Mouse (Mus musculus) hindbrain, embryonic 12.5 days (tissue): ENCODE data around the gene Hibch. TPM values are rescaled to one million over a fixed set of nuclear protein-coding genes. Genes with fewer than 3 reads are reported as not detected.
"Not testable (repeated sequence)": the region's sequence is repeated elsewhere in the genome, so short reads cannot be mapped to it uniquely, and the experiment has no call there.

Experiments
- ATAC-seq: fragments of 200-750 bp; cut with Nextera tagmentation; 2 replicates; pipeline ENCODE4 v1.8.0; 2017; ENCODE audit warnings: moderate TSS enrichment; ENCODE audit not compliant: low FRiP score
- H3K27ac ChIP-seq: fragments of 300-500 bp; sonication (generic); 2 replicates; pipeline ENCODE4 v1.5.1; 2016; ENCODE audit warnings: mild to moderate bottlenecking
- H3K27me3 ChIP-seq: fragments of 300-500 bp; sonication (generic); 2 replicates; pipeline ENCODE4 v1.6.1; 2016; ENCODE audit warnings: mild to moderate bottlenecking
- H3K36me3 ChIP-seq: fragments of 300-500 bp; sonication (generic); 2 replicates; pipeline ENCODE4 v1.6.1; 2016; ENCODE audit warnings: mild to moderate bottlenecking
- H3K4me1 ChIP-seq: fragments of 300-500 bp; sonication (generic); 2 replicates; pipeline ENCODE4 v1.6.1; 2016
- H3K4me2 ChIP-seq: fragments of 300-500 bp; sonication (generic); replicated peaks from 2 replicates; pipeline ENCODE4 v1.6.1; 2016; ENCODE audit warnings: mild to moderate bottlenecking
- H3K4me3 ChIP-seq: fragments of 300-500 bp; sonication (generic); 2 replicates; pipeline ENCODE4 v1.5.1; 2016; ENCODE audit warnings: mild to moderate bottlenecking
- H3K9ac ChIP-seq: fragments of 300-500 bp; sonication (generic); 2 replicates; pipeline ENCODE4 v1.6.1; 2016; ENCODE audit warnings: mild to moderate bottlenecking, moderate library complexity
- H3K9me3 ChIP-seq: fragments of 300-500 bp; sonication (generic); replicated peaks from 2 replicates; pipeline ENCODE4 v1.6.1; 2016; ENCODE audit warnings: mild to moderate bottlenecking
- WGBS: fragments of 180-500 bp; shearing (Covaris S2); methylation state at CpG from one replicate; pipeline ENCODE4 v1.1.7; 2016; 5-methylcytosine and 5-hydroxymethylcytosine counted together
- polyA plus RNA-seq: library from polyadenylated mRNA; unstranded; fragments of >200 nt; fragmentation: Nextera tagmentation; extraction: Ambion mirVana; gene quantifications from 2 replicates; pipeline ENCODE4 v1.2.1, GENCODE M21; 2016

The Hibch gene
- polyA plus RNA-seq, 1 experiment from 2014 or later, result 32.0 TPM

DNA sequence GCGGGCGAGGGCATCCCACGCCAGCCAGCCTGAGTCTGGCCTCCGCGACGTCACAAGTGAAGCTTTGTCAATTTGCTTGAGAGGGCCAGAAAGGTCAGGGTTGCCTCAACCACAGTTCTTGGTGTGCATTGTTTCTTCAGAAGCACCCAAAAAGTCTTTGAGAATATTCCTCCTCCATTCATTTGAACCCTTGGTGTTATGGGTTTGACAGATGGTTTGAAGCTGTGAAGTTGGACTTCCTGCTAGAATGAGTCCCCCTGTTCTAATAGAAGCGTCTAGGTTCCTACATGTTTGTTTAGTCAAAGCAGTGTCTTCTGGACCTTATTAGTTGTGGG, 26.9 kb upstream of the Hibch start:
- Histone ChIP-seq H3K4me1 (peaks cover 12% of the 10 kb centered on the region), H3K4me2 (peak overlapping the region; percentile 81), H3K4me3 (peak overlapping the region; percentile 64), H3K9ac (peak overlapping the region; percentile 89), H3K9me3 (no peaks in the 10 kb centered on the region), H3K27ac (peak overlapping the region; percentile 84), H3K27me3 (no peaks in the 10 kb centered on the region), H3K36me3 (no peaks in the 10 kb centered on the region)
- no peak; the same call in 1 of the 2 replicates for ATAC-seq
- 3% methylated on average over 7 of the region's 7 CpGs for WGBS

DNA sequence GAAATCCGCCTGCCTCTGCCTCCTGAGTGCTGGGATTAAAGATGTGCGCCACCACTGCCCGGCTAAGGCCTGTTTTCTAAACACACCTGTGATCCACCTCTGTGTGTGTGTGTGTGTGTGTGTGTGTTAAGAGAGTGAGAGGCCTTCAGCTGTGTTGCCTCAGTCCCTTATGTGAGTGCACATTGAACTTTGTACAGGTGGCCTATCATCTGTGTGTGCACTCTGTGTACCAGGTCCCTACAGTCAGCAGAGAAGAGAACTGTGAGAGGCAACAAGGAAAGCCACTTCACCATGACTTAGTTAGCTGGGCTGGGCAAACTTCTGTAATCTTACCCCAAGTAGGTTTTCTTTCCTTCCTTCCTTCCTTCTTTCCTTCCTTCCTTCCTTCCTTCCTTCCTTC, 5.6 kb upstream of the Hibch start:
- 92% methylated on average over 3 of the region's 3 CpGs for WGBS
- Histone ChIP-seq H3K27ac (no peak overlapping the region), H3K9ac (no peak overlapping the region), H3K4me2 (no peak overlapping the region), H3K27me3 (no peaks in the 10 kb centered on the region), H3K36me3 (no peaks in the 10 kb centered on the region), H3K4me3 (no peak overlapping the region), H3K9me3 (no peaks in the 10 kb centered on the region), H3K4me1 (peaks cover 2% of the 10 kb centered on the region)
- no peak for ATAC-seq

- Histone ChIP-seq H3K36me3 (no peaks in the 10 kb centered on the region), H3K9ac (peak overlapping the region; percentile 65; the same call in 1 of the 2 replicates), H3K4me1 (peaks cover 13% of the 10 kb centered on the region), H3K4me3 (peak overlapping the region; percentile 53), H3K4me2 (peak overlapping the region; percentile 62), H3K27me3 (no peaks in the 10 kb centered on the region), H3K27ac (no peak overlapping the region), H3K9me3 (no peaks in the 10 kb centered on the region)
- peak; percentile 58; the same call in 1 of the 2 replicates for ATAC-seq
- whole genome bisulfite sequencing, result 18% methylated on average over 3 of the region's 3 CpGs
These were observed 375 bp upstream of the Hibch start for GRCm38 (mm10) chr1:52844354-52844753.

GRCm38 (mm10) chr1:52846556-52846955, 1.8 kb downstream of the Hibch start:
- ATAC-seq, result no peak
- Histone ChIP-seq H3K4me1 (peaks cover 13% of the 10 kb centered on the region), H3K9ac (no peak overlapping the region), H3K36me3 (no peaks in the 10 kb centered on the region), H3K4me3 (no peak overlapping the region), H3K27me3 (no peaks in the 10 kb centered on the region), H3K9me3 (no peaks in the 10 kb centered on the region), H3K4me2 (no peak overlapping the region), H3K27ac (no peak overlapping the region)
- 94% methylated on average over 4 of the region's 4 CpGs for WGBS

- no peaks in the 10 kb centered on the region for H3K27me3 ChIP-seq
- no peaks in the 10 kb centered on the region for H3K36me3 ChIP-seq
- H3K9ac ChIP-seq, result no peak overlapping the region
- 75% methylated on average over 4 of the region's 4 CpGs for WGBS
- no peaks in the 10 kb centered on the region for H3K9me3 ChIP-seq
- H3K27ac ChIP-seq, result no peak overlapping the region
- no peak overlapping the region for H3K4me3 ChIP-seq
- no peak overlapping the region for H3K4me2 ChIP-seq
- H3K4me1 ChIP-seq, result peaks cover 9% of the 10 kb centered on the region
- ATAC-seq, result no peak
These were observed 4.7 kb downstream of the Hibch start for GRCm38 (mm10) chr1:52849422-52849821.

DNA sequence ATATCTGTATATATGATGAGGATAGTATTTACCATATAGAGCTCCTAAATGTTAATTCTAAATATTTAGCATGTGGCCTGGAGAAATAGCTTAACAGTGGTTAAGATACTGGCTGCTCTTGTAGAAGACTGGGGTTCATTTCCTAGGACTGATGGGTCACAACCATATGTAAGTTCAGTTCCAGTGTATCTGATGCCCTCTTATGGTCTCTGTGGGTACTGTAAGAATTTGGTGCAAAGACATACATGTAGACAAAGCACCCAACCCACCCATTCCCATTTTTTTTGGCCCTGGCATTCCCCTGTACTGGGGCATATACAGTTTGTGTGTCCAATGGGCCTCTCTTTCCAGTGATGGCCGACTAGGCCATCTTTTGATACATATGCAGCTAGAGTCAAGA, 9.3 kb downstream of the Hibch start:
- not testable (repeated sequence) for H3K27me3 ChIP-seq, H3K4me2 ChIP-seq, H3K36me3 ChIP-seq, H3K4me1 ChIP-seq, H3K9ac ChIP-seq, H3K4me3 ChIP-seq, H3K9me3 ChIP-seq, H3K27ac ChIP-seq
- peak; percentile 52; the same call in 1 of the 2 replicates for ATAC-seq
- WGBS, result 56% methylated on average over 1 of the region's 1 CpGs

DNA sequence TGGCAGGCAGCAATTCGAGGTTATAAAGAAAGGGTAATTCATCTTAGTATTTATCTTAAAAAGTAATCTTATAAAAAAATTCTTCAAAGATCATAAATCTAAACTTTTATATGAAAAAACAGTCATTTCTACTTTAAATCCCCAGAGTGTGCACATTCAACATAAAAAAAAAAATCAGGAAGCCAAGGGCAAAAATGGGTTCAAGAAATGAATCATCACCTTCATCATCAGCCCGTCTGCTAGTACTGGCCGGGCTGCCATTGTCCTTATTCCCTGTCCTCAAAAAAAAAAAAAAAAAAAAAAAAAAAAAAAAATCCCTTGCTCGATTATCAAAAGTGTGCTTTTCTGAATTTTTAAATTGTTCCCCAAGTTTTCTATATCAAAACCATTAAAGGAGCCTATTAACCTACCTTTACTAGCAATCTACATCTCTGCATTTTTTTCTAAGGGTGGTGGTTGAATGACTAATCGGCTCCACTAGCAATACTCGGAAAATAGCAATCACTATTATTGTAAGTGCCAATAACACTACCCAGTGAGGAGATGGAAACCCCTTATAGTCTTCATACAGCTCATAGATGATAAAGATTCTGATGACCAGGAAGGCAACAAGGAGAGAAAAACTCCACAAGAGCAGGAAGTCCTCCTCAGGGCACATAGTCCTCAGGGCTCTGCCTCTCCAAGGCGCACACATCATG, 11.3 kb downstream of the Hibch start:
- Histone ChIP-seq H3K36me3 (peaks cover 10% of the 10 kb centered on the region; the same call in 1 of the 2 replicates), H3K27ac (no peak overlapping the region), H3K4me2 (no peak overlapping the region), H3K9ac (no peak overlapping the region), H3K4me3 (no peak overlapping the region), H3K4me1 (no peaks in the 10 kb centered on the region), H3K9me3 (no peaks in the 10 kb centered on the region), H3K27me3 (no peaks in the 10 kb centered on the region)
- no peak for ATAC-seq
- WGBS, result 84% methylated on average over 7 of the region's 7 CpGs

DNA sequence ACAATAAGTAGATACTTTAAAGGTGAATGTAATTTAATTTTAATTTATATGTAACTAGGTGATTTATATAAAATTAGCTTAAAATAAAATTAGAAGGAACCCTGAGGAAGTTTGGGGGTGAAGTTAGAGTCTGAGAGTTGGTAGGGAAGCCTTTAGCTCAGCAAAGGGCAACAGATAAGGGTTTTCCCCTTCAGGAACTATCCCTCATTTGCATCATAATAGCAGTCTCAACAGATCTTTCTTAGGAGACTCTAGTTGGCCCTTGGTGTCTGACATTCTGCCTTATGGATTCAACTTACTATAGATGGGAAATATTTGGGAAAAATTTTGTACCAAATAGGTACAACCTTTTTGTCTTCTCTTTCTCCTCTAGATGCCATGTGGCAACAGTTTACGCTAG, 19.5 kb downstream of the Hibch start:
- no peak overlapping the region for H3K9ac ChIP-seq
- H3K27ac ChIP-seq, result no peak overlapping the region
- no peaks in the 10 kb centered on the region for H3K9me3 ChIP-seq
- no peaks in the 10 kb centered on the region for H3K27me3 ChIP-seq
- H3K4me3 ChIP-seq, result no peak overlapping the region
- no peaks in the 10 kb centered on the region for H3K4me1 ChIP-seq
- H3K36me3 ChIP-seq, result peaks cover 10% of the 10 kb centered on the region; the same call in 1 of the 2 replicates
- no peak for ATAC-seq
- no peak overlapping the region for H3K4me2 ChIP-seq
- WGBS, result 91% methylated on average over 1 of the region's 1 CpGs

DNA sequence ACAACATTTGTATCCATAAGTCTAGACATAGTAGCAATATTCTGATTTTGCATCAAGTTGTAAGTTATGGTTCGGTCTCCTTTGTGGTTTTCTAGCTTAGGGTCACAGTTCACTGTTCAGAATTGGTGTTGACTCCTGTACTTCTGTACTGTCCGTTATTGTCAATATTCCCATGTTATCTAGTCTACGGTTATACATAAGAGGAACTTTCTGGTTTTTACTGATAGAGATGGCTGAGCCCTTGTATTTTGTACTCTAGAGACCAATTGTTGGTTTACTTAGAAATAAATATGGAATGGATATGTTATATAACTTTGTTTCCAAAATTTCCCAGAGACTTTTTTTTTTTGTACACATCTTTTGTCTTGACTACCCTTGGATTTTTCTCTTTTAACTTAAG, 21.3 kb downstream of the Hibch start:
- Histone ChIP-seq H3K4me2 (no peak overlapping the region), H3K9ac (no peak overlapping the region), H3K4me1 (no peaks in the 10 kb centered on the region), H3K27ac (no peak overlapping the region), H3K4me3 (no peak overlapping the region), H3K9me3 (no peaks in the 10 kb centered on the region), H3K36me3 (0 out of 2 replicates have a peak, but pooled peaks cover under 1% of the 10 kb centered on the region), H3K27me3 (no peaks in the 10 kb centered on the region)
- ATAC-seq, result no peak
- 96% methylated on average over 3 of the region's 3 CpGs for WGBS

GRCm38 (mm10) chr1:52867876-52868275, 23.1 kb downstream of the Hibch start:
- Histone ChIP-seq H3K4me2 (no peak overlapping the region), H3K4me1 (no peaks in the 10 kb centered on the region), H3K9me3 (no peaks in the 10 kb centered on the region), H3K9ac (no peak overlapping the region), H3K27ac (no peak overlapping the region), H3K4me3 (no peak overlapping the region), H3K27me3 (no peaks in the 10 kb centered on the region), H3K36me3 (no peaks in the 10 kb centered on the region)
- ATAC-seq, result no peak
- 95% methylated on average over 1 of the region's 1 CpGs for WGBS

GRCm38 (mm10) chr1:52884208-52884607, 39.5 kb downstream of the Hibch start:
- no peak overlapping the region for H3K4me2 ChIP-seq
- H3K4me3 ChIP-seq, result no peak overlapping the region
- WGBS, result 85% methylated on average over 2 of the region's 2 CpGs
- no peaks in the 10 kb centered on the region for H3K27me3 ChIP-seq
- H3K9ac ChIP-seq, result no peak overlapping the region
- no peaks in the 10 kb centered on the region for H3K9me3 ChIP-seq
- H3K27ac ChIP-seq, result no peak overlapping the region
- no peak for ATAC-seq
- H3K4me1 ChIP-seq, result no peaks in the 10 kb centered on the region
- H3K36me3 ChIP-seq, result peaks cover 7% of the 10 kb centered on the region

DNA sequence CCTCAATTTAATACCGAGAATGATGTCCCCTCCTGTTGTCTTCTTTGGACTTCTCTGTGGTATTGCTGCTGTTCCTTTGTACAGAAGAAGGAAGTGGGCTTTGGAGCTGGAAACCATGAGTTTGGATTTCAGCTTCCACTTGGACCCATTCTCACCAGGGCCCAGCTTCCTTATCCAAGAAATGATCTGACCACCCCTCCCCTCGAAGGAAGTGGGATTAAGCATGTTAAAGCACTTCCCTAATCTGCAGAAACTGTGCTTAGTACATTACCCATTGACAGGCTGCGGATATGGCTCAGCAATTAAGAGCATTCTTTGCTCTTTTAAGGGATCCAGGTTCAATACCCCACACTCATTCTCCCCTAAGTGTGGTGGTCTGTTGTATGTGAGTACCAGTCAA, 65.1 kb downstream of the Hibch start:
- Histone ChIP-seq H3K27me3 (no peaks in the 10 kb centered on the region), H3K4me2 (no peak overlapping the region), H3K36me3 (no peaks in the 10 kb centered on the region), H3K4me3 (no peak overlapping the region), H3K9ac (no peak overlapping the region), H3K9me3 (no peaks in the 10 kb centered on the region), H3K4me1 (no peaks in the 10 kb centered on the region), H3K27ac (no peak overlapping the region)
- ATAC-seq, result no peak
- WGBS, result 88% methylated on average over 3 of the region's 3 CpGs

GRCm38 (mm10) chr1:52916655-52917054, 71.9 kb downstream of the Hibch start:
- no peak overlapping the region for H3K27ac ChIP-seq
- H3K4me3 ChIP-seq, result no peak overlapping the region
- H3K27me3 ChIP-seq, result no peaks in the 10 kb centered on the region
- no peak overlapping the region for H3K9ac ChIP-seq
- H3K4me2 ChIP-seq, result no peak overlapping the region
- 100% methylated on average over 2 of the region's 2 CpGs for WGBS
- no peaks in the 10 kb centered on the region for H3K4me1 ChIP-seq
- ATAC-seq, result no peak
- H3K36me3 ChIP-seq, result no peaks in the 10 kb centered on the region
- no peaks in the 10 kb centered on the region for H3K9me3 ChIP-seq
